Mouse (Mus musculus) mouse trophoblast stem cell (cell line): ENCODE data around the gene Bmp2k.

ENCODE experiments used
- in situ Hi-C, 2 experiments: fragments of 300-500 bp; cut with MseI, MboI; formaldehyde crosslinking; loops; 2 replicates in 1 of 2; 3 replicates in 1 of 2; pipeline ENCODE4 v1.15.1; 2025

The Bmp2k gene

DNA sequence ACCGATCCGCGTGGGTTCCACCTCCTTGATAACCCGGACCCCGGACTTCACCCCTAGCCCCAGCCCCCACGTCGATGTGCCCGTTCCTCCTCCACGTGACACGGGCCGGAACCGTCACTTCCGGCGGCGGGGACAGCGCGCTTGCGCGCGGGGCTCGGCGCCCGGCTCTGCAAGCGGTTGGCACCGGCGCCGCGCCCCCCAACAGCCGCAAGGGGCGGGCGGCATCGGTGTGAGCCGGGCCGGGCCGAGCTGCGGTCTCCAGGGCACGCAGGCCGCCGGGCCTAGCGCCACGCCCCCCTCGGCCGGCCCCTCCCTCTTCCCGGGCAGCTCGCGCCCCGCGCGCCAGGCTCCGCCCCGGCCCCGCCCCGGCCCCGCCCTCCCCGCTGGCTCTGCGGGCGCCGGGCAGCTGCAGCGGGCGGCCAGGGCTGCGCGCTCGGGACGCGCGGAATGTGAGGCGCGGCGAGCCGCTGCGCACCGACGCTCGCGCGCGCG, at the start of gene Bmp2k:
TSS of gene Bmp2k (plus strand) at position 380 of the 492 bp plus-strand sequence.
- in situ Hi-C loops = no loop called here

DNA sequence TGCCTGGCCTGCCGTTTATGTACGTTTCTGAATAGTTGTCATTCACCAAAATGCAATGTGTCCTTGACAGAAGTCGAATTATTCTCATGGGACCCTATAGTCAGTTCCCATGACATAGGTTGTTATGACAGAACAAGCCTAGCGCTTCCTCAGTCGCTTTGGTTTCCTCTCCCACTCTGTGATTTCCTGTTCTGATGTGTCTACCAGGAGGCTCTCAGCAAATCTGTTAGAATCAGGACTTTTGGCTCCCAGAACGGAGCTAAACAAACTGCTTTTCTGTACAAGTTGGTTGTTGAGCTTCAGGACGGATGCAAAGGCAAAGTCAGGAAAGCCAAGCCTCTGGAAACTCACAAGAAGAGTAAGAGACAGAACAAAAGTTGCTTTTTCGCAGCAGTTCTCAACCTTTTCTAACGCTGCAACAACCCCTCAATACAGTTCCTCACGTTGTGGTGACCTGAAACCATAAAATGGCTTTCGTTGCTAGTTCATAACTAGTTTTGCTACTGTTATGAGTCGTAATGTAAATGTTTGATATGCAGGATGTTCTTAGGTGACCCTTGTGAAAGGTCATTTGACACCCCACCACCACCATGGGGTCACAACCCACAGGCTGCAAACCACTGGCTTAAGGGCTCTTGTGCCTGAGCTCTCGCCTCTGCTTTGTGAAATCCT, 48.5 kb upstream of the Bmp2k start:
- in situ Hi-C loops = no loop called here

DNA sequence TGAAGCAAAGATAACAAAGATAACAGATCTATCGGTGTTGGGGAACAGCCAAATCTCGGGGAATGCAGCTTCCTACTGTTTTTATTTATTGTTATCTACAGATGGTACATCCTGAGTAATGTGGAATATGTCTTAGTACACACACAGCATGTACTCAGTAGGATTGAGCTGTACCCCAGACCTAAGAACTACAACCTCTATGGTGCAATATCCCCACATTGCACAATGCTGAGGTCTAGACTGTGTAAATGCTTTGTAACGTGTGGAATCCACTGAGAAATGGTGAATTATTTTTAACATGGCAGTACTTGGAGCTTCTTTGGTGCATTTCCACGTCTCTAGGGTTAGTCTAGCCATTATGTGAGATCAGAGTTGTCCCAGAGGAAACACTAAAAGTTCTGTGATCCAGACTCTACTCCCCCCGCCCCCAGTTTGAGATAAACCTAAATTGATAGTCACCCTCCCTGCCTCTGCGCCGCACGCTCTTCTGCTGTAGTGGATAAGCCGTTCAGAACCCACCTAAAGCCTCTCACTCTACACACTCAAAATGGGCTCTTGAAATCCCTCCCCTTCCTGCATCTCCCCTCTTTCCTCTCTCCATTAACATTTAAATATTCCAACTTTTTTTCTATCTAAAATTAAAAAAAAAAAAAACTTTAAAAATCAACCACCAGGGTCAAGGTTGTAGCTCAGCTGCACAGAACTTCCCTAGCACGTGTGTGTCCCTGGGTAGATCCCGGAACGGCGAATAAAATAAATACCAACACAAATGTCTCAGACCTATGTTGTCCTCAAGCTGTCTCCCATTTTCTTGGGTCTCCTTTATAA, 47.4 kb upstream of the Bmp2k start:
- in situ Hi-C loops = no loop called here

DNA sequence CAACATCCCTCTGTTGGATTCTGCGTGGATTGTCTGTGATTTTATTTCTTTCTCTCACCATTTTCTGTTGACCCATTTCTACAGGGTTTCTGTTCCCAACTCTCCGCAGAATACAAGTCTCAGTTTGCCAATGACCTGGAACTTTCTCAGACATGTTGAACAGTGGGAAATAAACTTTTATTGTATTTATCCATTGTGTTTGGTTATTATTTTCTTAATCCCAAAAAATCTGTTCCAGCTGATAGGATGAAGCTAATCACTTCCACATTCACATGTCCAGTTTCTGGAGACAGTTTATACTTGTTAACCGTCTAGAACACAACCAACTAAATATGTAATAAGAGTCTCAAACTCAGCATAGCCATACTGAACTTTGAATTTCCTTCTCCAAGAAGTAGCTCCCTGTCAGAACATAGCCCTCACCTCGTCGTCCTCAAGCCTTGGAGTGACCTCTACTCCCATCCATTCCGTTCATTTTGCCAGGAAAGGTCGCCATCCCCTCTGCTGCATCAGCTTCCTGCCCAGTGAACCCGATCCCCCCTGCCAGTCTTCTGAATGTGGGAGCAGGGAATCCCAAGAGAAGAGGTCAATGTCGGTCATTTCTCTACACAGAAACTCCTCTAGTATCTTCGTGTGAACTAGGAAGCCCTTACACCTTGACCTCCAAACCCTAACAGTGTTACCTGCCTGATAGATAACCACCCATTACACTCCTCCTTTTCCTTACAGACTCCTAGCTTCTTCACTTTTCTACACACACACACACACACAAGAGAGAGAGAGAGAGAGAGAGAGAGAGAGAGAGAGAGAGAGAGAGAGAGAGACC, 46.6 kb upstream of the Bmp2k start:
- in situ Hi-C loops = no loop called here

DNA sequence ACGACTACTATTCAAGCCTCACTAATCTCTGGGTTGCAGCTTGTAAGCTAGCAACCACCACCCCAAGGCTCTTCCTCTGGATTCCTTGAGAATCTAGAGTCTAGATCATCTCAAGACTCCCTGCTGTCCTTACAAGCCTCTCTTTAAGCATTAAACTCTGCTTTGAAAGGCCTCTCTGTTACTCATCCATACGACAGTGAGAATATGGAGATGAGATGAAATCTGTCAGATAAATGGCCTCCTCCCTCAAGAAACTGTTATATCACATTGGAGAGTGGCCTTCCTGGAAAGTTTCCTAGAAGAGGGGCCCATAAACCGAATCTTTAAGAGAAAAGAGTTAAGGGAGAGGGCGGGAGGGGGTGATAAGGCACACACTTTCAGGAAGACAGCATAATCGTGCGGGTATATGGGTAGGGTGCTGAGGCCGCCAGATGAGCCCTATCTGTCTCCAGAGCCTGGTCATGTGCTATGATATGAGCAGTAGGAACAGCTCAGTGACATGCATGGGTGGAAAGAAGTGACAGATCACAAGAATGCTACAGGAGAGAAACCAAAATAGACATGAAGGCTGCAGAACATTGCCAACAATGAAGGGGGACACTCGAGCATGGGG, 45.9 kb upstream of the Bmp2k start:
- in situ Hi-C loops = no loop called here

DNA sequence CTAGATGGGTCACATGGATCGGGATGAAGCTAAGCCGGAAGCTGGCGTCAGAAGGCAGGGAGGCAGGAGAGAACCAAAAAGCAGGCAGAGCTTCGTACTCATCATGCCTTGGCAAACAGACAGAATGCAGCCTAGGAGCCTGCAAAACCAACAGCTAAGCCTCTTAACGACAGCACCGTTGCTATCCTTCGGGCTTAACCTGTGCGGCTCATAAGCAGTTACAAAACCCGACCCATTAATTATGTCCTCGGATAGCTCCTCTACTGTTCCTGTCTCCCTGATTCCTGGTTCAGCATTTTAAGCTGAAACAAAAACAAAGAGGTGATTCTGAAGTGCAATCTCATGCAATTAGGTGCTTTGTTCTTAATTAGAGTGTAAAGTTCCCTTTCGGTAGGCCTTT, 43.4 kb upstream of the Bmp2k start:
- in situ Hi-C loops = no loop called here

DNA sequence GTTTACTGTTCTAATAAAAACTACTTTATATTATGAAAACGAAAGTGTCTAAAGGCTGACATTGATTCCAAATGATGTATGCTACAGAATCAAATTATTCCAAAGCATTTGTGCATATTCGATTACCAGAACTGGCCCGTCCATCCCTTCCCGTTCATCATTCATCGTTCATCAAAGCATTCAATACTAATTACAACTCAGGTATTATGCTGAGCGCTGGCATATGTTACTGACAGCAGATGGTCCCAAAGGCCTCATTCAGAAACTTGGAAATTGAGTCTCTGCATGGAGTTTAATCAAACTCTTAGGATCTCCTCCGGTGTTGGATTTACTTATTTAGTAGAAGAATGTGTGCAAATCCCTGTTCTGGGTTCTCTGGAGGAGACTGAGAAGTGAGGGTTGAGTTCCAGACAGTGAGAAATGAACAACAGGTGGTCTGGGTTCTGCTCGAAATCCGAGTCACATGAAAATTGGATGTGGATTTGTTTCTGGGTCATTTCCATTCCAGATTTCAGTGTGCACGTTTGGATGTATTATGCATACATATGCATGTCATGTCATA, 42.9 kb upstream of the Bmp2k start:
- in situ Hi-C loops = no loop called here

DNA sequence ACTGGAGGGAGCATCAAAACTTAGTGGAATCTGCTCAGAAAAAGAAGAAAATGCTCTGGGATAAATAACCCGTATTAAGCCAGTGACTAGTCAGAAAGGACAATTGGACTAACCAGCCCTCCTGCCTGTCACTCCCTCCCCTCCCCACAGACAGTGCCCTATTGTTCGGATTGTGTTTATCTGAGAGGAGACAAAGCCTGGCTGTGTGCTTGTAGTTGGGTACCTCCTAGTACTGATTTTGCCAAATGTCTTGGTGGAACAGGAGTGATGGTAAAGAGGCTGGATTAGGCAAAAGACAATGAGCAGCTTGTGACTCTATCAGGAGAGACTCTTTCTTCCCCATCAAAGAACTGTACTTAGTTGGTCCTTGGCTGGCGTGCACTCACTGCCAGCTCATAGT, 40.6 kb upstream of the Bmp2k start:
- in situ Hi-C loops = no loop called here

DNA sequence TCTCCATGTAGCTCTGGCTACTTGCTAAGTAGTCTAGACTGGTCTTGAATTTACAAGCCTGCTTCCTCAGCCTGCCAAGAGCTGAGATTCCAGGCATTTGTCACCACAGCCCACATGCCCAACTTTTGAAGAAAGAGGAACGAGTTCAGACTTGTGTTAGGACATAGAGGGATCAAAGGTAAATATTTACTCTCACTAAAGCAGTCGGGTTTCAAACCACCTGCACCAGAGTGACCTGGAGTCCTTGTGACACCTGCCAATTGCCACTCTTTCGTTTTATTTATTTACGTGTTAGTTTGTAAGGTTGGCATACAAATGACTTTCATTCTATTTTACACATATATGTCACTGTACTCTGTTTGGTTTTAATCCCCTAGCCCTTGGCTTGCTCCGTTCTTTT, 36.4 kb upstream of the Bmp2k start:
- in situ Hi-C loops = no loop called here

DNA sequence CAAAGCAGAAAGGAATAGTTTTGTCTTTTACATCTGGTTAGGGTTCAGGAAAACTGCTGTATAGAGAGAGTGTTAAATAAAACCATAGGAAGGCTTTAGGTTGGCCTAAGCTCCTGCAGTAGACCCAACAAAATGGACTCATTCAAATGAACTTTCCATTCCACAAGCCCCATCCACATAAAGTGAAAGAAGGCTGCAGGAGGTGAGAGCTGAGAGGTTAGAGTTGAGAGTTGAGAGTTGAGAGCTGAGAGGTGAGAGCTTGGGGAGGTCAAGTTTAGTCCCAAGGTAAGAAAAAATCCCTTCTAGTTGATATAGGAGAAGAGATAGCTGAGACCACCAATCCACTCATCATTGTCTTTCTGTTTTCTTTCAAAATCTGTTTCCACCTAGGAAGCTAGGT, 35.6 kb upstream of the Bmp2k start:
- in situ Hi-C loops = no loop called here

DNA sequence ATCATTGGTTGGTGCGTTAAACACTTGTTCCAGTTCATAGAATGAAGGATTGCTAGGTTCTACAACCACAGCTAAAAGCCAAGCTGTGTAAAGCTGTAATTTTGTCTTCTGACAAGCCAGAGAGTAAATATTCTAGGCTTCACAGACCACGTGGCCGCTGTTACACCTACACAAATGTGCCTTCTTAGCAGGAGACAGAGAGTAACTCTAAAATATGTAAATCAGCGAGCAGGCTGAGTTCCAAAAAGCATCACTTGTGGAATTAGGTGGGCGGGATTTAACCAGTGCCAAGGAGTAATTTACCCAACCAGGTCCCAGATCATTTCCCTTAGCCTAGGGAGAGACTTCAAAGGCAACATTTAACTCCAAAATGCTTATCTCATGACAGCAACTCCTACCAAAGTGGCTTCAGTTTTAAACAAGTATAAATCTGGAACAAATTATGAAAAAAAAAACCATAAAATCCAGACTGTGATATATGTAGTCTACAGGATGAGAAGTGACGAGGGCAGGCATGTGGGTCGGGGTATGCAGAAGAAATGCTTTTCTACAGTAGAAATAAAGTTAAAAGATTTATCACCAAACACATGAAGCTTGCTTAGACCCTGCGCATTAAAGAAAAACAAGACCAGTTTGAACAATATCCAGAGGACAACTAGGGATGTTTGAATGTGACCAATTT, 35.1 kb upstream of the Bmp2k start:
- in situ Hi-C loops = no loop called here

DNA sequence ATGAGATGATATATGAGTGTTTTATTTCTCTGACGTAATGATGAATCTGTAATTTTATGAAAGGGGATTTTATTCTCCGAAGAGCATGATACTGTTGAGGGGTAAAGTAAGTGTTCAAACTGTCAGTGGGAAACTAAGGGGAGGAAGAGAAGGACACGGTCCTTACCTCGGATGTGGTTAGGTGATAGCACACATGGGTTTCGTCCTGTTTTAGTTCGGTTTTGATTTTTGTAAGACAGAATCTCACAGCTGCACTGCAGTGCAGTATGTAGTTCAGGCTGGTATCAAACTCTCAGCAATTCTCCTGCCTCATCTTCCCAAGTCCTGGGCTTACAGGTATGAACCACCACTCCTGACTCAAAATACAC, 34.6 kb upstream of the Bmp2k start:
- in situ Hi-C loops = no loop called here

DNA sequence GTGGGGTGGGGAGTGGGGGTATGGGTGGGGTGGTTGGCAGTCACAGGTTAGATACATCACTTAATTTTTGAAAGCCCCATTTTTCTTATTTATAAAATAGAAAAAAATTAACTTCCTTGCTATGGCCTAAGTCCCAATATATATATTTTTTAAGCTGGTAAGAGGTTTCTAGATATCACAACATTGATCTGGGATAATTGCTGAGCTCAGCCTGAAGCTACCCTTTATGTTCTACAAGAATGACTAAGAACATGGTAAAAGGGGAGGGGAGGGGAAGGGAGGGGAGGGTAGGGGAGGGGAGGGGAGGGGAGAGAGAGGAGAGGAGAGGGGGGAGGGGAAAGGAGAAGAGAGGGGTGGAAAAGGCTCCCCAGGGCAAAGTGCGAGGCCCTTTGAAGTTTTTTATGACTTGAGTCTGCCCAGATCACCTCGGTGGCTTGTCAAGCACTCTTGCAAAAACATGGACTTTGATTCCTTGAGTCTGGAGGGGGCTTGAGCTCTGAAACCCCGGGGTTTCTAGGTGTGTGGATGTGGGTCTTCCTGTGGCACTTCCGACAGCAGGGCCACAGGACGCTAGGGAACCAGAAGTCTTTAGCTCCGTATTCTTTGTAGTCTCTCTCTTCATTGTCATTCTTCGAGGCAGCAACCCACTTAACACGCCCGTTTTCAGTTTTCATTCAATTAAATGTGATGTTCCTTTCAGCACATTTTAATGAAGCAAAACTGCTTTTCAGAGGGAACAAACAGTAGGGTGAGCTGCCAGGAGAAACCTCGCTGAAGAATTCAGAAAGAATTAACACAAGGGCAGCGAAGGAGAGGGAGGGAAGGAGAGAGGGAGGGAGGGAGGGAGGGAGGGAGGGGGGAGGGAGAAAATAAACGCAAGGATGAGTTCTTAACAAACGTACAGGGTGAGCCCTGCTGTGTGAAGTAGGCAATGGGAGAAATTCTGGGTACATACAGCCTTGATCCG, 33.1 kb upstream of the Bmp2k start:
- in situ Hi-C loops = no loop called here

DNA sequence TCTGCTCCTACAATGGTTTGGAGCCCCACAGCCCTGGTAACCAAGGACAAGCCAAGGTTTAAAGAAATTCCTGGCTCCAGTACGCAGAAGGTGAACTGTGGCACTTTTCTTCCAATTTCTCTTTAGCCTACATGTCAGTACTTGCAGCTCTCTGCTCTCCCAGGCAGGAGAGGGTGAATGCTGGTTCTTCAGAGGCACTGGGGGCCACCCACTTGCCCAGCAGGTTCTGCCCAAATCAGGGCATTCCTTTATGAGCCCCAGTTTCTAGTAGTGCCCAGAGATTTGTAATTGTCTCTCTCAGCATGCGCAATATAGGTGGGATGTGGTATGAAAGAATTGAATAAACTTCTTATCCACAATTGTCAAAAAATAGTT, 32.5 kb upstream of the Bmp2k start:
- in situ Hi-C loops = no loop called here

DNA sequence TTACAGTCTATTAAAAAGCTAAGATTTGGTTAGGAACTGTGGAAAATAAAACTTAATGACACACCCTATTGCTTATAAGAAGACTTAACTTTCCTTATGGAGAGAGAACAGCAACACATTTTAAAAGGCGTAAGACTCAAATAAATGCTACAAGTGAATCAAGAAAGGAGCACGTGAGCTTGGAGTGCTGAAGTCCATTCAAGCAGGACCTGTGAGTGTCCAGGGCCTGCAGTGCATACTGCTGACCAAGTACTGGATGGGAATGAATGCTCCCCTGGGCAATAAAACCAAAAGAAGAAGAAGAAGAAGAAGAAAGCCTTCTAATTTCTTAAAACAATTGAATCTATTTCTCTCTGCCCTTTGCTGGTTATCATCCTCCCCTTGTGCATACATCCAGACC, 32.0 kb upstream of the Bmp2k start:
- in situ Hi-C loops = no loop called here

DNA sequence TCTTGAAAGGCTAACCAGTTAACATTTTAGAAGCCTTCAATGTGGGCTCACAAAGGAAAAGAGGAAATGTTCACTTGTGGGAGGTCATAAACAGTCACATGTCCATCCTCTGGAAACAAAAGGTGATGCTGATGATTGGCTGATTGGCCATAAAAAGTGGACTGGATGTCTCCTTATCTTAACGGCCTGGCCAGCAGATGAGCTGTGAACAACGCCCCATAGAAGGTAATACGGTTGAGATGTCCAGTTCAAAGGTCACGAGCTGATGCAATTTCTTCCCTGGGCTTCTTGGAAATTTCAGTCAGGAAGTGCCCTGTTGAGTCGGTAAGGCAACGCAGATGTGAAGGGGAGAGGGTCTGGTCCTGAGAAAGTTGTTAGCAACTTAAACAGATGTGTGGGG, 28.9 kb upstream of the Bmp2k start:
- in situ Hi-C loops = no loop called here

DNA sequence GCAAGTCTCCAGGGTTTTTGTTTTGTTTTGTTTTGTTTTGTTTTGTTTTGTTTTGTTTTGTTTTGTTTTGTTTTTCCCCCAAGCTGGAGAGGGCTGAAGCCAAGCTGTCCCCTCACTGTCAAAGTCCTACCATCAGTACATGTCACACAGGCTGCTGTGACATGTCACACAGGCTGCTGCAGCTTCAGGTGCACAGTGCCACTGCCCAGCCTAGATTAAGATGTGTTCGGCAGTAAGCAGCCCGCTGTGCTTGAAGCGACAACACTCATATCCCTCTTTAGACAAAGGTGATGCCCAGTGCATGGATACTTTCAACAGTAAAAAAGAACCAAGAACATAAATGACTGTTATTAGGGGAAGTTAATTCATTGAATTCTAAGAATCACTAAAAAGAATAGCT, 28.5 kb upstream of the Bmp2k start:
- in situ Hi-C loops = no loop called here

DNA sequence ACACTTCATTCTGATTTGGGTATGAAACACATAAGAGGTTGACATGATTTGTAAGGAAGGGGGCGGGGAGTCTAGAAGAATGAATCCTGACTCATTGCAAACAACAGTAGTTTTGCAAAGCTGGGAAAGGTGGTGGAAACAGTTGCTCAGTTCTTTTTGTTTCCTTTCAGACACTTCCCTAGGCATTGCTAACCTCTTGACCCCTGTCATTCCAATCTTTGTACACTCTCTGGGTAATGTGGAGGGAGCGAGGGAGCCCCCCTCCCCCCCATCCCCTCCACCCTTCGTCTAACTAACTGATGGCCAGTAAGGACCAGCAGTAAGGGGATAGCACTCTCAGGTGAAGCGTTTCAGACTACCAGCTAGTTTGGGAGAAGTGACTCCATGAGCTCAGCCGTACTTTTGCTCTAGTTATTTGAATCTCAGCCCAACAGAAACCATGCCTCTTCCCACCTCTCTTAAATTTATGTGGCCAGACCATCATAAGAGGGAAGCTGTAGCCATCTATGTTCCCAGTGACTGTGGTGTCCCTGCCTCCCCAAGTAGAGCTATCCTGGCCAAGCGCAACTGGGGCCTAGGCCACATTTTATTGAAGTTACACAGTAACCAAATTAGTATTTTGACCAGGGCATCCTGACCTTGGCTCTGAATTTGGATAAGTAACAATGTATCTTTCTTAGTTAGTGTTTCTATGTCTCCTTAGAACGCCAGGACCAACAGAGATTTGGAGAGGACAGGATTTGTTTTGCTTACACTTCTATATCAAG, 27.6 kb upstream of the Bmp2k start:
- in situ Hi-C loops = no loop called here

DNA sequence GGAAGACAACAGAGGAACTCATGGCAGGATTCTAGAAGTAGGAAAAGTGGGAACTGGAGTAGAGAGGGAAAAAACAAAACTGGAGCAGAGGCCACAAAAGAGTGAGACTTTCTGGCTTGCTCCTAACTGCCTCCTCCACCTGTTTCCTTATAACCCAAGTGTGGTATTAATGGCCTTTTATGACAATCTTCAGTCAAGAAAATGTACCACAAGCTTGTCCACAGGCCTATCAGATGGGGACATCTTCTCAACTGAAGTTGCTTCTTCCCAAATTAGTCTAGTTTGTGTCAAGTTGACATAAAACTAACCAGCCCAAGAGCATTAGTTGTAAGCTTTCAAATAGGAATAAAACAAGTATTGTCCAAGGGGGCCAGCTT, 27.0 kb upstream of the Bmp2k start:
- in situ Hi-C loops = no loop called here
